Mouse (Mus musculus) C2C12 (cell line): ENCODE data around the gene Cnbp.

Experiments
- CEBPB ChIP-seq: IDR thresholded peaks from one replicate; pipeline ENCODE4 v1.6.1; 2011; ENCODE audit warnings: low read depth, mild to moderate bottlenecking, control low read depth, moderate library complexity
- CTCF ChIP-seq: IDR thresholded peaks from one replicate; pipeline ENCODE4 v1.5.1; 2011; ENCODE audit not compliant: control insufficient read depth, insufficient read depth, insufficient read length

DNA sequence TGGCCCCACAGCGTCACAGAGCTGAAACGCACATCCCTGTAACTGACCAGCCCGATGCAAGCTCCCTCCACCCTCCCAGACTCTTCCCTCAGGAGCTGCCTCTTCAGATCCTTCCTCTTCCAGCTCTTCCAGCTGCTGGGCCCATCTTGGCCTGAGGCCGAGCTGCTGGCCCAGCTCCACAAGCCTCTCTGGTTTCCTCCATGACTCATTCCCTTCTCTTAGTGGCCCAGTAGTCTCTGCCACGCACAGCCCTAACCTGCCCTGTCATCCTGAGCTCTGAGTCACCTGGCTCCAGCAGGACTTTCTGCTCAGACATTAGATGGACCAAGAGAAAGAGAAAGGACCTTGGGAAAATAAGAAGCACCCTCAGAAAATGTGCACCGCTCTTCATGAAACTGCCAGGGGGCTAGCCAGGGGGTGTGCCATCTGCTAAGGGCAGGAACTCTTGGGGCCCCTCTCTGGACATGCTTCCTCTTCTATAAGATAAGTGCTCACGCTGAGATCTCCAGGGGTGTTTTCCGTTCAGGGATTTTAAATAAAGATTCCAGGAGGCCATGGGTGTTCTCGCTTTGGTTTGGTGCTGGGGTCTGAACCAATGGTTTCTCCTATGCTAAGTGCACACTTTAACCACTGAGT lies 18.1 kb upstream of the Cnbp start:
- TF ChIP-seq CEBPB (no peak), CTCF (no peak)
